Mouse (Mus musculus) kidney, embryonic 16.5 days (tissue): ENCODE results near the gene Olfml2a. TPM values are rescaled to one million over a fixed set of nuclear protein-coding genes. Genes with fewer than 3 reads are reported as not detected.
"Not testable (repeated sequence)": the region's sequence is repeated elsewhere in the genome, so short reads cannot be mapped to it uniquely, and the experiment has no call there.

Experiments used
- ATAC-seq: fragments of 200-750 bp; cut with Nextera tagmentation; 2 replicates; pipeline ENCODE4 v1.8.0; 2017; ENCODE audit warnings: moderate TSS enrichment; ENCODE audit not compliant: low FRiP score, low TSS enrichment
- H3K27ac ChIP-seq: fragments of 300-500 bp; sonication (generic); 2 replicates; pipeline ENCODE4 v1.5.1; 2014; ENCODE audit warnings: low read length
- H3K27me3 ChIP-seq: fragments of 300-500 bp; sonication (generic); 2 replicates; pipeline ENCODE4 v1.6.1; 2014; ENCODE audit warnings: low read length, control low read depth, mixed read lengths; ENCODE audit not compliant: insufficient read depth
- H3K36me3 ChIP-seq: fragments of 300-500 bp; sonication (generic); 2 replicates; pipeline ENCODE4 v1.6.1; 2014; ENCODE audit warnings: low read length, control low read depth, mixed read lengths; ENCODE audit not compliant: insufficient read depth
- H3K4me1 ChIP-seq: fragments of 300-500 bp; sonication (generic); 2 replicates; pipeline ENCODE4 v1.6.1; 2014; ENCODE audit warnings: low read length, control low read depth, mixed read lengths; ENCODE audit not compliant: insufficient read depth
- H3K4me2 ChIP-seq: fragments of 300-500 bp; sonication (generic); replicated peaks from 2 replicates; pipeline ENCODE4 v1.6.1; 2014; ENCODE audit warnings: low read depth, low read length
- H3K4me3 ChIP-seq: fragments of 300-500 bp; sonication (generic); 2 replicates; pipeline ENCODE4 v1.5.1; 2014; ENCODE audit warnings: mild to moderate bottlenecking, low read length
- H3K9ac ChIP-seq: fragments of 300-500 bp; sonication (generic); replicated peaks from 2 replicates; pipeline ENCODE4 v1.6.1; 2014; ENCODE audit warnings: low read length
- H3K9me3 ChIP-seq: fragments of 300-500 bp; sonication (generic); 2 replicates; pipeline ENCODE4 v1.6.1; 2016; ENCODE audit warnings: low read length, control low read depth
- WGBS: fragments of 180-500 bp; shearing (Covaris S2); extraction: QIAGEN DNeasy Blood & Tissue Kit; methylation state at CpG from one replicate; pipeline ENCODE4 v1.1.7; 2014; 5-methylcytosine and 5-hydroxymethylcytosine counted together
- polyA plus RNA-seq: library from polyadenylated mRNA; unstranded; fragments of >200 nt; fragmentation: Nextera tagmentation; extraction: Ambion mirVana; gene quantifications from 2 replicates; pipeline ENCODE4 v1.2.1, GENCODE M21; 2015

The Olfml2a gene
- polyA plus RNA-seq, 1 experiment from 2014 or later: 5.0 TPM

GRCm38 (mm10) chr2:39005574-39006079 lies 73.8 kb downstream of the Olfml2a start, which contains the start of gene Rpl35:
Gene Rpl35 (minus strand): TSS chr2:39005624.
- no peak for ATAC-seq
- H3K27ac ChIP-seq: peak within 1 kb of the TSS; percentile 90
- H3K27me3 ChIP-seq: no peaks in the 10 kb centered on the region
- peaks cover 45% of the 10 kb centered on the region for H3K4me1 ChIP-seq
- peak within 1 kb of the TSS; percentile 90 for H3K4me3 ChIP-seq
- peak within 1 kb of the TSS; percentile 93 for H3K9ac ChIP-seq
- 8% methylated on average over 15 of the region's 15 CpGs for WGBS
- peaks cover 29% of the 10 kb centered on the region for H3K36me3 ChIP-seq
- peak within 1 kb of the TSS; percentile 96 for H3K4me2 ChIP-seq
- H3K9me3 ChIP-seq: no peaks in the 10 kb centered on the region

GRCm38 (mm10) chr2:39006149-39006730 lies 74.5 kb downstream of the Olfml2a start:
- H3K4me3 ChIP-seq: peak overlapping the region; percentile 90; the same call in 1 of the 2 replicates
- H3K36me3 ChIP-seq: peaks cover 23% of the 10 kb centered on the region
- H3K4me1 ChIP-seq: peaks cover 45% of the 10 kb centered on the region
- H3K9ac ChIP-seq: 0 out of 2 replicates have a peak overlapping the region, but pooled peaks have one; percentile 3
- H3K9me3 ChIP-seq: no peaks in the 10 kb centered on the region
- H3K27ac ChIP-seq: no peak overlapping the region
- ATAC-seq: no peak
- peak overlapping the region; percentile 96 for H3K4me2 ChIP-seq
- no peaks in the 10 kb centered on the region for H3K27me3 ChIP-seq
- WGBS: 92% methylated on average over 14 of the region's 14 CpGs

- under 1% methylated on average over 44 of the region's 44 CpGs for WGBS
- Histone ChIP-seq H3K4me2 (peak overlapping the region; percentile 85), H3K9ac (peak overlapping the region; percentile 83), H3K9me3 (no peaks in the 10 kb centered on the region), H3K4me1 (peaks cover 38% of the 10 kb centered on the region), H3K4me3 (peak overlapping the region; percentile 80), H3K36me3 (peaks cover 13% of the 10 kb centered on the region), H3K27ac (peak overlapping the region; percentile 95), H3K27me3 (no peaks in the 10 kb centered on the region)
- ATAC-seq: peak; percentile 85
These were observed 76.1 kb downstream of the Olfml2a start for GRCm38 (mm10) chr2:39007865-39008264.

- Histone ChIP-seq H3K9me3 (no peaks in the 10 kb centered on the region), H3K27me3 (no peaks in the 10 kb centered on the region), H3K9ac (peak overlapping the region; percentile 83), H3K4me3 (peak overlapping the region; percentile 80), H3K4me1 (peaks cover 32% of the 10 kb centered on the region), H3K27ac (peak overlapping the region; percentile 95), H3K36me3 (peaks cover 10% of the 10 kb centered on the region), H3K4me2 (peak overlapping the region; percentile 85)
- under 1% methylated on average over 22 of the region's 25 CpGs for WGBS
- ATAC-seq: peak; percentile 62
These were observed 76.6 kb downstream of the Olfml2a start for GRCm38 (mm10) chr2:39008350-39008851.

GRCm38 (mm10) chr2:39008954-39009365 lies 77.2 kb downstream of the Olfml2a start:
- Histone ChIP-seq H3K9me3 (no peaks in the 10 kb centered on the region), H3K36me3 (peaks cover 13% of the 10 kb centered on the region), H3K4me1 (peaks cover 27% of the 10 kb centered on the region), H3K27ac (peak overlapping the region; percentile 95), H3K9ac (peak overlapping the region; percentile 83), H3K4me3 (peak overlapping the region; percentile 80), H3K4me2 (peak overlapping the region; percentile 85), H3K27me3 (no peaks in the 10 kb centered on the region)
- WGBS: 2% methylated on average over 3 of the region's 3 CpGs
- ATAC-seq: no peak

GRCm38 (mm10) chr2:39010144-39010543 lies 78.4 kb downstream of the Olfml2a start:
- not testable (repeated sequence) for H3K4me2 ChIP-seq, ATAC-seq, H3K27me3 ChIP-seq, H3K27ac ChIP-seq, H3K9ac ChIP-seq, H3K4me3 ChIP-seq, H3K9me3 ChIP-seq
- peaks cover 19% of the 10 kb centered on the region for H3K36me3 ChIP-seq
- WGBS: 96% methylated on average over 4 of the region's 5 CpGs
- peaks cover 24% of the 10 kb centered on the region for H3K4me1 ChIP-seq

GRCm38 (mm10) chr2:39011264-39011663 lies 79.5 kb downstream of the Olfml2a start:
- Histone ChIP-seq H3K27me3 (no peaks in the 10 kb centered on the region), H3K4me3 (no peak overlapping the region), H3K36me3 (peaks cover 27% of the 10 kb centered on the region), H3K27ac (no peak overlapping the region), H3K4me2 (no peak overlapping the region), H3K9me3 (no peaks in the 10 kb centered on the region), H3K4me1 (peaks cover 17% of the 10 kb centered on the region), H3K9ac (no peak overlapping the region)
- no peak for ATAC-seq

- Histone ChIP-seq H3K9me3 (no peaks in the 10 kb centered on the region), H3K9ac (no peak overlapping the region), H3K4me1 (peaks cover 15% of the 10 kb centered on the region), H3K4me3 (no peak overlapping the region), H3K27me3 (no peaks in the 10 kb centered on the region), H3K36me3 (peaks cover 32% of the 10 kb centered on the region), H3K4me2 (no peak overlapping the region), H3K27ac (no peak overlapping the region)
- 90% methylated on average over 3 of the region's 3 CpGs for WGBS
- ATAC-seq: no peak
These were observed 80.2 kb downstream of the Olfml2a start for GRCm38 (mm10) chr2:39011971-39012370.

- Histone ChIP-seq H3K4me2 (no peak overlapping the region), H3K27me3 (no peaks in the 10 kb centered on the region), H3K36me3 (peaks cover 35% of the 10 kb centered on the region), H3K27ac (no peak overlapping the region), H3K9me3 (no peaks in the 10 kb centered on the region), H3K4me1 (peaks cover 11% of the 10 kb centered on the region), H3K4me3 (no peak overlapping the region), H3K9ac (no peak overlapping the region)
- 75% methylated on average over 7 of the region's 7 CpGs for WGBS
- no peak for ATAC-seq
These were observed 81.0 kb downstream of the Olfml2a start for GRCm38 (mm10) chr2:39012768-39013279.
